Mouse (Mus musculus): ENCODE results near the gene Gm10300.

DNA sequence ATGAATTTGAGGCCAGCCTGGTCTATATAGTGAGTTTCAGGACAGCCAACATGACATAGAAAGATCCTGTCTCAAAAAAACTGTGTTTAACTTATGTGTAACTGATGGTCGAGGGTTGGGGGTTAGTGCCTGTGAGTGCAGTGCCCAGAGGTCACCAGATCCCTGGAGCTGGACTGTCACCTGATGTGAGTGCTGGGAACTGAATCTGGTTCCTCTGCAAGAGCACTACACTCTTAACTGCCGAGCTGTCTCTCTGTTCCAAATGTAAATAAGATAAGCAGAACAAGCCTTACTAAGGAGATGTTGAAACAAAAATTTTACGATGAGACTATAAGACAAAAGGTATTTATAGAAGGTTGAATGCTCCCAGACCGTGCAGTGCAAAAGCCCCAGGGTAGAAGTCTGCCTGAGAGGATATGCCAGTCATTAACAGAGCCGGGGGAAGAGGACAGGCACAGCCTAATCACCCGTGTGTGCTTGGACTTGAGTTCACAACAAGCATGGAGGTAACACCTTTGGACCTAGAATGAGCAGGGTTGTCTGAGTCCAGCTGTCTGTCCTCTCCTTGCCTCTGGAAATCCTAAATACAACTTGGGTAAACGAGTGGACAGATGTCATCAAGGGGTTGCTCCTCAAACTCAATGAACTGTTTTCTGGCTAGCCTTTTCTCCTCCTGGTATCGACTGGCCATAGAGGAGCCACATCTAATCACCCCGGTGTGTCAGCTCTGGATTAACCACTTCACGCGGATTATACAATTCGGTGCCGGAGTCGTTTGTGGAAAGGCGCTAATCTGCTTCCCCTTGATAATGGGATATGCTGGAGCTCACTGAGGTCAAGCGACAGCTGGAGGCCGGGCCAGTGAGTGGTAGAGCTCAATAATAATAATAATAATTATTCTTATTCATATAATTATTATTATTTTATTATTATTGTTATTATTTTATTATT lies 11.3 kb upstream of the Gm10300 start:
- TF ChIP-seq CTCF (IDR thresholded peaks at IDR 0.05; ENCODE audit: control insufficient read depth, insufficient read depth, insufficient read length) (no peak), CEBPB (IDR thresholded peaks at IDR 0.05; ENCODE audit: low read depth) (no peak), MYOG (IDR thresholded peaks at IDR 0.05; ENCODE audit: control insufficient read depth, extremely low read depth, insufficient read length) (no peak)
